Mouse (Mus musculus) spleen, adult 2 months (tissue): ENCODE results near the gene Aldh1b1. TPM values are rescaled to one million over a fixed set of nuclear protein-coding genes. Genes with fewer than 3 reads are reported as not detected.
A peak's percentile ranks its signal among the peaks of the same experiment; 100 is the strongest.

Source experiments
- DNase-seq, 2 experiments: peaks; one replicate each; pipeline versions ENCODE4 v3.0.0 to v3.0.0-alpha.2; 2012 to 2021; ENCODE audit warnings: low spot score in 2 of 2, low read depth in 1 of 2
- H3K27ac ChIP-seq: fragments of 200-500 bp; 2 replicates; pipeline ENCODE4 v1.5.1; 2012; ENCODE audit warnings: low read length, inconsistent platforms; ENCODE audit not compliant: insufficient read depth
- H3K27me3 ChIP-seq: fragments of 200-500 bp; 2 replicates; pipeline ENCODE4 v1.6.1; 2012; ENCODE audit warnings: mild to moderate bottlenecking, moderate library complexity, low read length, inconsistent platforms; ENCODE audit not compliant: control insufficient read depth, insufficient read depth
- H3K36me3 ChIP-seq: fragments of 200-500 bp; 2 replicates; pipeline ENCODE4 v1.6.1; 2012; ENCODE audit warnings: mild to moderate bottlenecking, low read length, inconsistent platforms; ENCODE audit not compliant: control insufficient read depth, insufficient read depth
- H3K4me1 ChIP-seq: fragments of 200-500 bp; 2 replicates; pipeline ENCODE4 v1.6.1; 2011; ENCODE audit warnings: inconsistent platforms; ENCODE audit not compliant: control insufficient read depth, insufficient read depth, insufficient read length
- H3K4me3 ChIP-seq: fragments of 200-500 bp; 2 replicates; pipeline ENCODE4 v1.5.1; 2011; ENCODE audit warnings: mild to moderate bottlenecking, inconsistent platforms; ENCODE audit not compliant: insufficient read depth, insufficient read length; ENCODE audit errors: extremely low read depth
- CTCF ChIP-seq: fragments of 200-500 bp; IDR thresholded peaks from 2 replicates; pipeline ENCODE4 v1.5.1; 2011; ENCODE audit warnings: mild to moderate bottlenecking, inconsistent platforms; ENCODE audit not compliant: insufficient read depth, insufficient read length, insufficient replicate concordance; ENCODE audit errors: extremely low read depth
- POLR2A ChIP-seq: fragments of 200-500 bp; IDR thresholded peaks from 2 replicates; pipeline ENCODE4 v1.6.1; 2011; ENCODE audit warnings: low read depth, low read length, inconsistent platforms
- WGBS: fragments of 180-500 bp; shearing (Covaris S2); methylation state at CpG from one replicate; pipeline ENCODE4 v1.1.7; 2018; 5-methylcytosine and 5-hydroxymethylcytosine counted together
- polyA plus RNA-seq: library from polyadenylated mRNA; depleted of rRNA; stranded (reverse); fragments of >200 nt; gene quantifications from 2 replicates; pipeline ENCODE4 v1.2.3, GENCODE M21; 2012

The Aldh1b1 gene
- polyA plus RNA-seq, 1 experiment = 5.5 TPM

DNA sequence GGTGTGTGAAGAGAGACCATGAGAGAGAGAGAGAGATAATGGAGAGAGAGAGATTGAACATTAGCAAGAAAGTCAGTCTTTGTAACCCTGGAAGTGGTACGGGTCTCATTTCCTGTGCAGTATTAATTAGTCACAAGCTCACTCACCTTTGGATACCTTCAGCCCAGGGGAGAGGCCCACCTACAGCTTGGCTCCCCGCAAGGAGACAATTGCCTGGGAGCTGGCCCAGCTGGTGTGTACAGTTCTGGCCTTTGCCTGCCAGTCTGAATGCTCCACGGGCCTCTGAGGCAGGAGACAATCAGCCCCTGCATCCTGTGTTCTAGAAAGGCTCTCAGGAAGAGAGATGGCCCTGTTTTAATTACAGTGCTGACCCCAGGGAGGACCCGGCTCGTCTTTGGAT, 40.9 kb upstream of the Aldh1b1 start:
- WGBS = 72% methylated on average over 5 of the region's 5 CpGs
- no peak overlapping the region for H3K4me3 ChIP-seq
- TF ChIP-seq POLR2A (no peak), CTCF (no peak)
- no peaks in the 10 kb centered on the region for H3K27me3 ChIP-seq
- no peak overlapping the region for H3K27ac ChIP-seq
- no peaks in the 10 kb centered on the region for H3K4me1 ChIP-seq
- DNase-seq = no peak
- H3K36me3 ChIP-seq = no peaks in the 10 kb centered on the region

DNA sequence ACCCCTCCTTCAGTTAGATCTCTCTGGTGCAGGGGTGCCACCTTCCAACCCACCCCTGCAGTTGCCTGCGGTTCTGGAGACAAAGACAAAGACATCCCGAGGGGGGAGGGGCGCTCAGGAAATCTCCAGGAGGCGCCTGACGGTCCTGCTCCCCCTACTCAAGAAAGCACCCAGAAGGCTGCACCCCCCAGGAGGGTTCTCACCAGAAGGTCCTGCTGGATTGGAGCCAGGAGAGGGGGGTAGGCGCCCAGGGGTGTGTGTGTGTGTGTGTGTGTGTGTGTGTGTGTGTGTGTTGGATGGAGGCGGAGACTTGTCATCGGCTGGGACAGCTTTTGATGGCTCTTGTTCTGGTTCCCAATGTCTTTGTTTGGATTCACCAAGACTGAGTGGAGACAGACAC, 39.4 kb upstream of the Aldh1b1 start:
- Histone ChIP-seq H3K27ac (no peak overlapping the region), H3K4me1 (no peaks in the 10 kb centered on the region), H3K27me3 (no peaks in the 10 kb centered on the region), H3K36me3 (no peaks in the 10 kb centered on the region), H3K4me3 (no peak overlapping the region)
- TF ChIP-seq CTCF (no peak), POLR2A (no peak)
- 86% methylated on average over 7 of the region's 8 CpGs for WGBS
- DNase-seq = no peak

GRCm38 (mm10) chr4:45762600-45762999, 36.2 kb upstream of the Aldh1b1 start:
- WGBS = 93% methylated on average over 4 of the region's 4 CpGs
- no peaks in the 10 kb centered on the region for H3K36me3 ChIP-seq
- H3K27me3 ChIP-seq = no peaks in the 10 kb centered on the region
- no peak for TF ChIP-seq POLR2A
- H3K4me3 ChIP-seq = no peak overlapping the region
- no peak overlapping the region for H3K27ac ChIP-seq
- no peak for DNase-seq
- peaks cover 5% of the 10 kb centered on the region; the same call in 1 of the 2 replicates for H3K4me1 ChIP-seq

DNA sequence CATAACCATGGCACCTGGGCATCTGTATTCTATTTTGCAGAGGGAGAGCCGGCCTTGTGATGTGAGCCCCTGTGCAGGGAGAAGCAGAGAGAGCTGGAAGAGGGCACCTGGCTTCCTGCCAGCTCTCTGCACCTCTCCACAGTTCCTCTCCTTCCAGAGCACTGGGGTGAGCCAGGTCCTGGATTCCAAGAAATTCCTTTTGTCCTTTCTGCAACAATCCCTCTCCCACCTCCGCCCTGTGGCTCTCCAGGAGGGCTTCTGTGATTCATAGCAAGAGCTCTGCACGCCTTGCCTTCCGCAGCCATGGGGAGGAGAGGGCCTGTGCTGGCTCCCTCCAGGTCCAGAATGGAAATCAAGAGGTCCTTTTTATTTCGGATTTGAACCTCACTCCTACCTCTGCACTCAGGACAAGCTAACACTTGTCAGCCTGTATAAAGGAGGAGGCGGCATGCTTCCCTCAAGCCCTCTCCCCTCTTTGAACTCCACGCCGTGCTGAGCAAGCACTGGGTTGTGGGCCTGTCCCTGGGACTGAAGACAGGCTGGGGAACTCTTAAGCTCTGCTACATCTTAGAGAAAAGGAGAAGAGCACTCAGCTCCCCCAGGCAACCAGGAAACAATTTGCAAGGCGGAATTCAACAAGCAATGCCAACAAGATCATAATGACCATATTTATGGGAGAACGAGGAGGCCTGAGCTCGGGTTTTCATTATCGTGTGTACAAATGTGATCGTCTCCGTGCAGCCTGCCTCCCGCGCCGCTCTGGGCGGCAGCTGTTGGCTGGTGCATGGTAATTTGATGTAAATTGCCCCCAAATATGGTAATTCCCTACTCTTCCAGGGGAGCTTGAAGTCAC, 35.3 kb upstream of the Aldh1b1 start:
- H3K4me3 ChIP-seq = peak overlapping the region; percentile 0; the same call in 1 of the 2 replicates
- DNase-seq = no peak
- 38% methylated on average over 18 of the region's 18 CpGs for WGBS

DNA sequence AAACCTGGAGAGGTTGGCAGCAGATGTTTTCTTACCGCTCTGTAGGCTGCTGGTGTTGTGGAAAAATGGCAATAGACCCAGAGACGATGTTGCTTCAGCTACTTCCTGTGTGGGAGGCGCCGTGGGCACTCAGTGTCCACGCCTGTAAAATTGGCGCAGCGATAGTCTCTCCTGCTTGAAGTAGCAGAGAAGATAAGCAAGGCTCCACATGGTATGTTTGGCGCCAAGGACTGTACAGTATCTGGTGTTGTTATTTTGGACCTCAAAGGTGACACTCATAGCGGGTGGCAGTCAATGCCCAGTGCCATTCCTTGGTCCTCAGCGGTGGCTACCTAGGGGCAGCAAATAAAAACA, 34.7 kb upstream of the Aldh1b1 start:
- H3K36me3 ChIP-seq = no peaks in the 10 kb centered on the region
- H3K4me3 ChIP-seq = peak overlapping the region; percentile 0; the same call in 1 of the 2 replicates
- DNase-seq = no peak
- H3K27ac ChIP-seq = no peak overlapping the region
- 27% methylated on average over 10 of the region's 10 CpGs for WGBS
- H3K4me1 ChIP-seq = peaks cover 5% of the 10 kb centered on the region; the same call in 1 of the 2 replicates
- no peaks in the 10 kb centered on the region for H3K27me3 ChIP-seq
- no peak for TF ChIP-seq CTCF
- TF ChIP-seq POLR2A = no peak

More for the DNA sequence above, 35.3 kb upstream of the Aldh1b1 start:
- H3K36me3 ChIP-seq = no peaks in the 10 kb centered on the region
- TF ChIP-seq CTCF = no peak
- no peak for TF ChIP-seq POLR2A
- peaks cover 5% of the 10 kb centered on the region; the same call in 1 of the 2 replicates for H3K4me1 ChIP-seq
- H3K27me3 ChIP-seq = no peaks in the 10 kb centered on the region
- no peak overlapping the region for H3K27ac ChIP-seq

DNA sequence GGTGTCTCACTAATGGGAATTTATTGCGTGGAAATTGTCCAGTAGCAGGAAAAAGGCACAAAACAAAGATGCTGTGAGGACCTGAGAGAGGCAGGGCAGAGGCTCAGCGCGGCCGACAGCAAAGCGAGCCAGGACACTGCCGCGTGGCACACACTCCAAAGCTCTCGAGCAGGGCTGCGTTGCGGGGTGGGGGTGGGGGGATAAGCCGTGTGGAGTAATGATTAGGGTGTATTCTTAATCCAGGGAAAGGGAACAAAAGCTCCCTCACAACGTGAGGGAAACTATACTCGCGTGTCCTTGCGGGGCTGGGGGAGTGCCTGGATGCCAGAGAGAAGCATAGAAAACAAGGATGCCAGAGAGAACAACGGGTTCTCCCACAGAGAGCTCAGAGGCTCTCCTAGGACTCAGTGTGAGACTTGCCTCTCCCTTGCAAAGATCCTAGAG, 33.7 kb upstream of the Aldh1b1 start:
- WGBS = 49% methylated on average over 16 of the region's 16 CpGs
- Histone ChIP-seq H3K27me3 (no peaks in the 10 kb centered on the region), H3K4me1 (peaks cover 5% of the 10 kb centered on the region; the same call in 1 of the 2 replicates), H3K4me3 (no peak overlapping the region), H3K27ac (no peak overlapping the region), H3K36me3 (no peaks in the 10 kb centered on the region)
- TF ChIP-seq CTCF (no peak), POLR2A (no peak)
- no peak for DNase-seq

- H3K36me3 ChIP-seq = no peaks in the 10 kb centered on the region
These were observed 33.1 kb upstream of the Aldh1b1 start for GRCm38 (mm10) chr4:45765565-45766201.

More at GRCm38 (mm10) chr4:45765565-45766201, 33.1 kb upstream of the Aldh1b1 start:
- no peak for DNase-seq
- Histone ChIP-seq H3K4me1 (peaks cover 5% of the 10 kb centered on the region; the same call in 1 of the 2 replicates), H3K4me3 (peak overlapping the region; percentile 4; the same call in 1 of the 2 replicates), H3K27ac (no peak overlapping the region), H3K27me3 (no peaks in the 10 kb centered on the region)
- TF ChIP-seq POLR2A = no peak
- no peak for TF ChIP-seq CTCF
- WGBS = 8% methylated on average over 15 of the region's 18 CpGs
